Mouse (Mus musculus) testis, postnatal 14 days (tissue): ENCODE measurements around the gene Ngdn.
A peak's percentile ranks its signal among the peaks of the same experiment; 100 is the strongest.
"Not testable (repeated sequence)": the region's sequence is repeated elsewhere in the genome, so short reads cannot be mapped to it uniquely, and the experiment has no call there.

Source experiments
- DNase-seq: peaks from one replicate; pipeline ENCODE4 v3.0.0; 2021; ENCODE audit warnings: low spot score

The Ngdn gene

DNA sequence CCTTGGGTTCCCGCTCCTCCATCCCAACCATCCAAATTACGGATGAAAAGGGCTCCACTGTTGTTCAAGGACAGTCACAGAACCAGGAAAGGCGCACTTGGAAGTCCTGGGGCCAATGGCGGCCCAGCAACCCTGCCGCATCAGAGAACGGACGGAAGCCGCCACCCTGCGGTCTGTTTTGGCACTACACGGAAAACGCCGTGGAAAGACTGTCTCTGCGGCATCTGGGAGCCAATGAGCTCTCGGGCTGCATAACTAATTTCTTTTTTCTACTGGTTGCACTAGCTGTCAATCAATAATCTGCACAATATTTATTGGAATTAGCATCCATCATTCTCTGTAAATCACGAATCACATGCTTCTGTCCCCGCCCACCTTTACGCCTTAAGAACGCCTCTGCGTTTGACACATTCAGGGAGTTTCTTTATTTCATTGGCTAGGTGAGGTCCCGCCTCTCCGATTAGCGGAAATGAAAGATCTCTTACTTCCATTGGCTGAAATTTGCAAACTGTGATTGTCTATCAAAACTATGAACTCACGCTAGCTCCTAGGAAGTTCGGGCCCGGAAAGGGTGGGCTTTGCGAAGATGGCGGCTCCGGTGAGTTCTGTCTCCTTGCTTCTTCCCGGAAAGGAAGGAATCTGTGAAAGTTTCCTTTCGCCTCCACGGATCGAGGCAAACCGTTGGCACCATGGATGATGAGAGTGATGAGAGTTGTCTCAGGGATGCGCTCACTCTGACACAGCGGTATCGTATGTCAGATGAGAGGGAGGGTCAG lies at the start of gene Ngdn:
Gene Ngdn (plus strand): TSS at position 464 of the 776 bp plus-strand sequence.
- peak; percentile 98 for DNase-seq

DNA sequence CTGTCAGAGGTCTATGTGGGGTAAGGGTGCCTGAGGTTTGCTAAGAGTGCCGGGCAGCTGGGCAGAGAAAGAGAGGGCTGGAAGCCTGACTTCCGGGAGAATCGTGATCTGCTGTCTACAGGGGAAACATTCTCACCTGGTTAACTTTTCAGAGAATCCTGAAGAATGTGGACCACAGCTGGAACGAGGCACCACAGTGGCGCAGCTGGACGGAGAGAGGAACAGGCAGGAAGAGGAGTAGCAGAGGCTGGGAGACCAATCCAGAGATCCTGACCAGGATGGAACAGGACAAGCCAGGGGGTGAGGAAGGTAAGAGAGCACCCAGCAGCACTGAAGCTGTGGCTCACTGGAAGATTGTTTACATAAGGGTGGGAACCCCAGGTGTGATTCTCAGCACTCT lies 49.6 kb upstream of the Ngdn start:
- DNase-seq = no peak

DNA sequence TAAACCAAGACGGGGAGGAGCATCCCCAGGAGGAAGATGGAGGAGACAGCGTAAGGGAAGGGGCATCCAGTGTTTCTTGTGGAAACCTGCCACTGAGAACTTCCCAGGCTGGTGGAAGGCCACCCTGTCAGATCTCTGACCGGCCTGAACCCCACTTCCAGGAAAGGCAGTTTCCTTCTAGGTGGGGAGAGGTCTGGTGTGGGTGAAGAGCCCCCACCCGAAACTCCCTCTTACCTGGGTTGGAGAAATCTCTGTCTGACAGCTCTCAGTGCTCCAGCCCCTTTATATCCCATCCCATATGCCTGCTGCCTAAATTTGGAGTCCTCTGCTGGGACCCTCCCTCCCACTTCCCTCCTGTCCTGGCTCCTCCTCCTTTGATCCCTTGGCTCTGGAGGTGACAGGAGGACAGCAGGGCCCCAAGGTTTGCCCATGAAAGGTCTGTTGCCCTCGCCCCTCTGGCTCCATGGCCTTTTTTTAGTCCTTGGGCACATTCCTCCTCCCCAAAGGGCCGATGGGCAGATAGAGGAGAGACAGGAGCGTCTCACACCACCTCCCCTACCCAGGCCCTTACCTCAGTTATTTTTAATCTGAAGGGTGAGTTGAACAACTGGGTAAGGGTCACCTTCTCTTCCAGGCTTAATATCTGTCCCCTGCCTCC lies 48.8 kb upstream of the Ngdn start, which contains the start of gene Myh6:
Gene Myh6 (minus strand): TSS at position 608 of the 658 bp plus-strand sequence.
- no peak for DNase-seq

DNA sequence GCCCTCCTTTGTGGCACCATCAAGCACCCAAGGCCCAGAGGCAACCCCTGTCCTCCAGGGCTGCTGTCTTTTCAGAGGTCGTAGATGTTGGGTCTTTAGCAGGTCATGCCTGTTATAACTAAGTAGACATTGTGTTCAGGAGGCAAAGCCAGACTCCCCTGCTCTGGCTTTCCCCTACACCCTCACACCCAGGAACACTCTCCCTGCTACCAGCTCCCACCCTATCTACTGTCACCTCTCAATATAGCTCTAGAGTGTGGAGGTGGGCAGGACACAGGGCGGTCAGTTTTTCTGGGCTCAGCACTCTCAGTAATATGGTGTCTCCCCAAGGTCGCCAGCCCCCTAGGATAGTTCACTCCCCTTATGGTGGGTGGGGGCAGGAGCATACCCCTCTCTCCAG lies 47.4 kb upstream of the Ngdn start:
- DNase-seq = no peak

DNA sequence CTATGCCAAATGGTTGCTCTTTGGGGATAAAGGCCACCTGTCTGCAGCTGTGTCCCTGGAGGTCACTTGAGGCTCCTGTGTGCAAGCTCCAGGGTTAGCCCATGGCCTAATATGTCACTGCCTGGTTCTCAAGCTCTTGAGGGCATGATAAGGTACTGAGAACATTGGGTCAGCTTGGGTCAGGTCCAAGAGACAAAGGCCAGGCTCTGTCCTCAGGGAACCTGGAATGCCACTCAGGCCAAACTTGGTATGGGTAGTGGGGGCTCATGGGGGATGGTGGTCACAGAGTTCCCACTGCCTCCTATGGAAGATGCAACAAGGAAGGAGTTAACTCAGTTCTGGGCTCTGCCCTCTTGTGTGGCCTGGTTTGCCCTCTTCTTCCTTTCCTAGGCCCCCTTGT lies 46.9 kb upstream of the Ngdn start:
- no peak for DNase-seq

DNA sequence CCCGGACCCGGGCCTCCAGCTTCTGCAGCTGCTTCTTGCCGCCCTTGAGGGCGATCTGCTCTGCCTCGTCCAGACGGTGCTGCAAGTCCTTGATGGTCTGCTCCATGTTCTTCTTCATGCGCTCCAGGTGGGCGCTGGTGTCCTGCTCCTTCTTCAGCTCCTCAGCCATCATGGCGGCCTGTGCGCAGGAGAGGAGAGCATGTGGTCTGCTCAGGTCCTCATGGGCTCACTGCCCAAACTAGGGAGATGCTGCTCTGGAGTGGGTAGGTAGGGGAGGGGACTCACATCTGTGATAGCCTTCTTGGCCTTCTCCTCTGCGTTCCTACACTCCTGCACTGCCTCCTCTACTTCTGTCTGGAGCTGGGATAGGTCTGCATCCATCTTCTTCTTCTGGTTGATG lies 42.5 kb upstream of the Ngdn start:
- DNase-seq = not testable (repeated sequence)

DNA sequence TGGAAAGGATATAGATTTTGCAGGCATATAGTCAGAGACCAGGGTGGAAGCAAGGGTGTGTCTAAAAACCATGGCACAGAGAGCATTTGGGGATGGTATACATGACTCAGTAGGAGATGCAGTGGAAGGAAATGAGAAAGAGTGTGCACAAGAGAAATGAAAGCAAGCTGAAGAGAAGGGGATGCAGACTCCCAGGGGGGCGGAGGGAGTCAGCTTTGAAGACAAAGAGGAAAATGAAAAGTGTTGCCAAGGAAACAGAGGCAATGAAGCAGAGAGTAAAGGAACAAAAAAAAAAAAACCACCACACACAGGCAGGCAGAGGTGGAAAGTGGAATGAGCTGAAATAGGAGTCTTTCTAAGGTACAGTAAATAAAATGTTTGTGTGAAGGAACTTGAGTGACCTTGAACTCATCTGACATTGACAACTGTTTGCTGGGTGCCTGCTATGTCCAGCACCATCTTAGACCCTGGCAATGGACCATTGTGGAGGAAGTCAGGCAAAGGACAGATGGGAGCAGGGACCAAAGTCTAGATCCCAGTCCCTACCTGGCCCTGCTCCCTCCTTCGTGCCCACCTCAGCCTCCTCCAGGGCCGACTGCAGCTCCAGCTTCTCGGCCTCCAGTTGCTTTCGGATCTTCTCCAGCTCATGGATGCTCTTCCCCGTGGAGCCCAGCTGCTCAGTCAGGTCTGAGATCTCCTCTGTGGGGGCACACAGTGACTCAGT lies 41.0 kb upstream of the Ngdn start:
- no peak for DNase-seq

DNA sequence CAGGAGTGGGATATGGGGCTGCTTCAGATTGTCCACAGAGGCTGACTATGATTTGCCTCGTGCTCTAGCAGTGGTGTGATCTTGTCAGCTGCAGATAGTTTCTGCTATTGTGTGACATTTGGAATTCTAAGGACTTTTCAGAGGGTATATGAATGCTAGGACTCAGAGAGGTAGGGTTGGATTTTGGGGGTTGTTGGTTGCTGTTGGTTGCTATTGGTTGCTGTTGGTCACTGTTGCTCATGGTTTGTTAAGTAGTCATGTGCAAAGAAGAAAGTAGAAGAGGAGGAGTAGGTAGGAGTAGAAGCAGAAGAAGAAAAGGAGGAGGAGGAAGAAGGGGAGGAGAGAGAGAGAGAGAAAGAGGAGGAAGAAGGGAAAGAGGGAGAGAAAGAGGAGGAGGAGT lies 38.6 kb upstream of the Ngdn start, which contains the start of gene Gm17428:
Gene Gm17428 (plus strand): TSS at position 301 of the 400 bp plus-strand sequence.
- no peak for DNase-seq

DNA sequence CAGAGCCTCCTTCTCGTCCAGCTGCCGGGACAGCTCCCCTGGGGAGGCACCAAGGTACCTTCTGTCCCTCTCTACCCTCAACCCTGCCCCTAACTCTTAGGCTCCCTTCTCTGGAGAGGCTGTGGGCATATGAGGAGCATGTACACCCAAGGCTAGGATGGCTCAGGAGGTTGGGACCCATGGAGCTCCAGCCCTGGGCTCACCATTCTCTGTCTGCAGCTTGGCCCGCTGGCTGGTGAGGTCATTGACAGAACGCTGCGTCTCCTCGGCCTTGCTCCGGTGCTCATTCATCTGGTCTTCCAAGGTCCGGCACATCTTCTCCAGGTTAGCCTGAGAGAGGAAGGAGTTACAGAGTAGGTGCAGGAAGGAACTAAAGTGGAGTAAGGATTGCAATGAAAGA lies 36.6 kb upstream of the Ngdn start:
- no peak for DNase-seq

DNA sequence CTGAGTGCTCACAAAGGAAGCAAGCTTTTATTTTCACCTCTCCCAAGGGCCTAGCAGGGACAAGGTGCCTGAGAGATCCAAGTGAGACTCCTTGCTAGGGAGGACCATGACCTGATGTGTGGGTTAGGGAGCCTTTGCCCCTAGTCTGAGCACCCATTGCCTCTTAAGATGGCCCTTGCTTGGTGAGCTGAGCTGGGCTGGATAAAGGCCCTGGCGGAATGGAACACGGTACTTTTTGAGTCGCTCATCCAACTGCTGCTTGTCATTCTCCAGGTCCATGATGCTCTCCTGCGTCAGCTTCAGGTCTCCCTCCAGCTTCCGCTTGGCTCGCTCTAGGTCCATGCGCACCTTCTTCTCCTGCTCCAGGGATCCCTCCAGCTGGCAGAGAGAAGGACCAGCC lies 33.3 kb upstream of the Ngdn start:
- no peak for DNase-seq

DNA sequence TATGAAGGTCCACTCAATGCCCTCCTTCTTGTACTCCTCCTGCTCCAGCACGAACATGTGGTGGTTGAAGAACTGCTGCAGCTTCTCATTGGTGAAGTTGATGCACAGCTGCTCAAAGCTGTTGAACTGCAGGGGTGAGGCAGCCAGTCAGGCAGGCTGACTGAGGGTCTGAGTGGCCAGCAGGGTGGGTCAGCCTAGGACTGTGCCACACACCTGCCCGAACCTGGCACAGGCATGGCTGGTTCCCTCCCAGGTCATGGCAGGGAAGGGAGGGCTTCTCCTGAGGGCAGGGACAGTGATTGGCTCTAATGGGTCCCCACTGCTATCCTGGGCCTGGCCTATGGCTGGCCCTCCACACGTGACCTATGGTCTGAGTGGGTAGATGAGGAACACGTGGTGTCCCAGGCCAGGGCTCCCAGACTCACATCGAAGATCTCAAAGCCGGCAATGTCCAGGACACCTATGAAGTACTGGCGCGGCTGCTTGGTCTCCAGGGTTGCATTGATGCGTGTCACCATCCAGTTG lies 26.8 kb upstream of the Ngdn start:
- DNase-seq = not testable (repeated sequence)

DNA sequence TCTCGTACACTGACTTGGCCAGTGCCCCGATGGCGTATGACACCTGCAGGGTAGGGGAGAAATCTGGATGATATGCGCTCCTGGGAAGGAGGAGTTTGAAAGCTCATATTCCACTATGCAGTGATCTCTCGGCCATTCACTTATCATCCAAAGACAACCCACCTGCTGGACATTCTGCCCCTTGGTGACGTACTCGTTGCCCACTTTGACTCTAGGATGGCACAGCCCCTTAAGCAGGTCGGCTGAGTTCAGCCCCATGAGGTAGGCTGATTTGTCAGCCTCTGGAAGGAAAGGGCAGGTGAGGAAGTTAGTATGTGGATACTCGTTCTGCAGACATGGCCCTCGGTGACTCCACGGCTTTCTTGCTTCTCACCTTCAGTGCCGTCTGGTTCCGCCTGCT lies 26.4 kb upstream of the Ngdn start:
- no peak for DNase-seq

DNA sequence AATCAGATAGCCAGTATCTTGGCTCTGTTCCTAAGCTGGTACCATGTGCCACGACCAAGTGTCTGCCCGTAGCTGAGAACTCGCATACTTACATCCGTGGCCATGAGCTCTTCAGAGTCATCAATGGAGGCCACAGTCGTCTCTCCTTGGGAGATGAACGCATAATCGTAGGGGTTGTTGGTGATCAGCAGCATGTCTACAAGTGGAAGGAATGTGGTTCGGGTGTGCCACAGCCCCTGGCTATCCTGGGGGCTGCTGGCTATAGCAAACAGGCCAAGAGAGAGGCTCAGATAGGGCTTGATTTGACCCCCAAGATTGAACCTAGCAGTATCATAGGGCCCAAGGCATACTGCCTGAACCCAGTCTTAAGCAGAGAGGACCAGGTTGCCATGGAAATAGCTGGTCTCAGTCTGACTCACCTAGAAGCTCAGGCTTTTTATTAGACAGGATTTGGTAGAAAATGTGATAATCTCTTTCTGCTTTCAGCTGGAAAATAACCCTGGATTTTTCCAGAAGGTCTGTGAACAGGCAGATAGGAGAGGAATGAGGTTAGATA lies 25.3 kb upstream of the Ngdn start:
- no peak for DNase-seq

DNA sequence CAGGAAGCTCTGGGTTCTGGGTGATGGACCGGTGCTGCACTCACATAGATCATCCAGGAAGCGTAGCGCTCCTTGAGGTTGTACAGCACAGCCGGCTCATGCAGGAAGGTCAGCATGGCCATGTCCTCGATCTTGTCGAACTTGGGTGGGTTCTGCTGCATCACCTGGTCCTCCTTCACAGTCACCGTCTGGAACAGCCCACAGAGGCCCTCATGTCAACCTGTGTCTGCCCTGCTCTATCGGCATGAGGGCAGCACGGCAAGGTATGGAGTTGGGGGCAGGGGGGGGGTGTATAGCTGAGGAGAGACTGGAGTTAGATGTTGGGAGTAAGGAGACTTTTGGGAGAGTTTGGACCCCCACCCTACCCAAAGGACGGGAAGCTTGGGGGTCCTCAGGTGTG lies 23.1 kb upstream of the Ngdn start:
- no peak for DNase-seq

DNA sequence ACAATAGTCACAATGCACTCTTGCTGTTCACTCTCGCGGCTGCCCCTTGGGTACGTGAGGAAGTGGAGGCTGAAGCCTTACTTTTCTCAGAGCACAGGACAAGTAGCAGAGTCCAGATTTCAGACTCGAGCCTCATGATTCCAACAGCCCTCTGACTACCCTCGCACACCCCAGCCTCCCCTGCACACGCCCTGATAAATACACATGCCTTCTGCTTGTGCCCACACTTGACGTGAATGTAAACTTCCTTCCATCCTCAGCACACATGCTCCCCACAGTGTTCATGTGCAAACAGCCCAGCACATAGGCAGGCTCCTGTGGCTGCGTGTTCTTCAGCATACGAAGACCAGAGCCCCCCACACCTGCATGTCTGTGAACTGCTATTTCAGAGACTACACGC lies 21.6 kb upstream of the Ngdn start:
- no peak for DNase-seq

DNA sequence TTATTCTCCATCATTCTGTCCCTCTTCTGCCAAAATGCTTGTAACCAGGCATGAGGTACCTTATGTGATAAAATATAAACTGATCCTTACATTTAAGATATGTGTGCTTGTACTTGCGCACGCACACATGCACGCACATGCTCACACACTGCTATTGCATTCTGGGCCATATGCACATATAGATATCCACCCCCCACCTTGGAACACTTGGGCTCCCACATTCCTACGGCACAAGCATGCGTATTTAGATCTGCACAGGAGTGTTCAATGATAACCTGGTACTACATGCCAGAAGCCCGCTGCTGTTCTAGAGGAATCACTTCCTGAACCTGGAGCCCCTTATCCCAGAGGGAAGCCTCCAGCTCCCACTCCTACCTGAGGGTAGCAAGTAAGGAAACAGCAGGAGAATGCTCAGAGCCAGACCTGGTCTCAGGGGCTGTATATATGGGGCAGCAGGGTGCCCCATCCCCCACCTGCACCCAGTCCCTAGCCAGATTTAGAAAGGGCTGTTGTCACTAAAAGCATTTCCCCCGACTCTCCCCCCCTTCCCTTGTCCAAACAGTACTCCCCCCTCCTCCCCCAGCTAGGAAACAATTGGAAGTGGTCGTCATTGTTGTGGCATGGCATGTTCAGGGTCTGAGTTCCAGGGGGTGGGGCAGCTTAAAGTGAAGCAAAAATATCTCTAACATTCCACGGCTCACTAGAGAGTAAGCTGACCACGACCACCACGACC lies 21.0 kb upstream of the Ngdn start, which contains the start of gene Myh7:
Gene Myh7 (minus strand): TSS at position 491 of the 733 bp plus-strand sequence.
- no peak for DNase-seq

DNA sequence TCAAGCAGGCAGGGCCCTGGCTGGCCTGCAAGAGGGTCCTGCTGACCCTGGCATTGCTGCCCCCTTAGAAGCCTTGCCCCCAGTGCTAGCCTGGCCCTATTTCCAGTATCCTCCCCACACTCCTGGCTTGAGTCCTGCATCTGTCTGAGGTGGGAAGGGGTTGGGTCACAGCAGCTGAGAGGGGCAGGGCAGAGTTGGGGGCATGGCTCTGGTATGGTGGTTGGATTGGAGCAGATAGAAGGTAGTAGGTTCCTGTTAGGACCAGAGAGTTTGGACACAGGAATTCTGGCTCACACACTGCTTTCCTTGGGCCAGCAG lies 20.4 kb upstream of the Ngdn start:
- DNase-seq = no peak

DNA sequence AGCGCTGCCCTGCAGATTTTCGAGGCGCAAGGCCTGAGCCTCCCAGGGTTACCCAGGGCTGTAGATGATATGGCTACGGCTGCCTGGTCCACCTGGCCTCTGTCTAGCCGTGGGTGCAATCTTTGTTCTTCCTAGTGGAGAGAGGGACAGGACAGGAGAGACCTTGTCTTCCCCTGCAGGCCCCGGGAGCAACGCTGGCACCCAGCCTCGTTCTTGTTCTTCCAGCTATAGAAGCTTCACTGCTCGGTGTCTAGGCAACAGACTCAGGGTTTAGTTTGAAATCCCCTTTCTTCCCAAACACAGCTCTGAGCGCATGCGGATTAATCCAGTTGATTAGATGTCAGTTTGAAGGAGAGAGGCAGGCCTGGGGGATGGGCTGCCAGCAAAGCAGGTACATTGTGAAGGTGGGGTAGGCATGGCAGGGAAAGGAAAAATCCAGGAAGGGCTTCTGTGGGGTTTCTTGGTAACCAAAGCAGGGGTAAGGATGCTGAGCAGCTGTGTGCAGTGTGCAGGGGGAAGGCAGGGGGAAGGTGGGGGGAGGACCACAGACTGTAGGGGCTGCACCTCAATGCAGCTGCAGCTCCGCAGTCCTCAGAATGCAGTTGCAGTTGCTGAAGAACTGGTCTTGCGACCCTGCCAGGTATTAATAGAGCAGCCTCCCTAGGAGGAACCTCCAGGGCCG lies 19.7 kb upstream of the Ngdn start:
- DNase-seq = no peak

DNA sequence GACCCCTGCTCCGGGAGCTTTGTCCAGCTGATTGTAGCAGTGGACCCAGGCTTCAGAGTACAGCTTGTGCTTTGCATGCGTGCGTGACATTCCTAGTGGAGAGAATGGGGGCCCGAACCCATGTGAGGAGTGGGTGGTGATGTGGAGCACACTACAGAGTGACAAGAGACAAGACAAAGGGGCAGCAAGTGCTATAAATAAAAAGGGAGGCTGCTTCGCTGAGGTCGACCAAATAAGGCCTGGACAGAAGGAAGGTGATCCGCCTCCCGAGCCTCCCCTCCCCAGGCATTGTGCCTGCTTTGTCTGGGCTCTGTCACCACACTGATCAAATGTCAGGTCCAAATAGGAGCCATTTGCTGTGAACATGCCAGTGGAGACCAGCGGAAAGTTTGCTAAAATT lies 18.5 kb upstream of the Ngdn start:
- no peak for DNase-seq

DNA sequence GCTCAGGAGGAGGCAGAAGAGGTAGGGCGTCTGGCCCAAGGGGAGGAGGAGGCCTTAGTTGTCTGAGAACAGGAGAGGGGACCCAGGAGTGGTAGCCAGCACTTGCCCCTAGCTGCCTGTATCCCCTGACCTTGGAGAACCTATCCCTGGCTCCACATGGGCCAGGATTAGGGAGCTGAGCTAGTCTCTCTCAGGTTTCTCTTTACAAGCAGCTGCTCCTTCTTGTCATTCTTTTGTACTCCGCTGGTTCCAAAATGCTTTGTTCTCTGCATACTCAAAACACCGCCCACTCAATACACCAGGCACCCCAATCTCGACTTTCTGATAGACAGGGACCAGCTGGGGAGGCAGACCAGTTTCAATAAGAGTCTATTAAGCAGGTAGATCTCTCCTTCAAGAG lies 18.0 kb upstream of the Ngdn start:
- no peak for DNase-seq

DNA sequence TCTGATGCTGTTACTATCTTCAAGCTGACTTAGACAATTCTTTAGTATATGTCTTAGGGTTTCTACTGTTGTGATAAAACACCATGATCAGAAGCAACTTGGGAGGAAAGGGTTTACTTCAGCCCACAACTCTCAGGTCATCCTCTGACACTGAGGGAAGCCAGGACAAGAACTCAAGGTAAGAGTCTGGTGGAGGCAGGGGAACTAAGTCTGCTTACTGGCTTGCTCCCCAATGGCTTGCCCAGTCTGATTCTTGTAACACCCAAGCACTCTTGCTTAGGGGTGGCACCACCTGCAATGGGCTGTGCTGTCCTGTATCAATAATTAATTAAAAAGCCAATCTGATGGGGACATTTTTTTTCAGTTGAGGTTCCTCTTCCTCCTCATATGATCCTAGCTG lies 16.6 kb upstream of the Ngdn start:
- DNase-seq = no peak
